Mouse (Mus musculus): ENCODE data around the gene Klhl9.
A peak's percentile ranks its signal among the peaks of the same experiment; 100 is the strongest.

Gene Klhl9

DNA sequence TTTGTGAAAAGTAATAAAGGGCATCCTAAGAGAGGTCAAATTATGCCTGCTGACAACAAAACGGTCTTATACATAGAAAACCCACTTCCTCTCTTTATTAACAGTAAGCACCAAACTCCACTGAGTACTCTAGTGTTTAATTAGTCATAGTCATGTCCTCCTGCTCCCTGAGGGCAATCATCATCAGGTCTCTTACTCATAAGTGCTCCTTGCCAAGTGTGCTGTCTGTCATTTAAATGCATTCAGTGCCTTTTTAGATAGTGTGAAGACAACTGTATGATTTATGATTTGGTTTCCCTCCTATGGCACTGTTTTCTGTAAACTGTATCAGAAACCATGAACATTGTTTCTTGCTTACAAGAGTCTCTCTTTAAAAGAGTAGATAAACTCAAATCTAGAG, 8.0 kb downstream of the Klhl9 start:
- DNase-seq = no peak

DNA sequence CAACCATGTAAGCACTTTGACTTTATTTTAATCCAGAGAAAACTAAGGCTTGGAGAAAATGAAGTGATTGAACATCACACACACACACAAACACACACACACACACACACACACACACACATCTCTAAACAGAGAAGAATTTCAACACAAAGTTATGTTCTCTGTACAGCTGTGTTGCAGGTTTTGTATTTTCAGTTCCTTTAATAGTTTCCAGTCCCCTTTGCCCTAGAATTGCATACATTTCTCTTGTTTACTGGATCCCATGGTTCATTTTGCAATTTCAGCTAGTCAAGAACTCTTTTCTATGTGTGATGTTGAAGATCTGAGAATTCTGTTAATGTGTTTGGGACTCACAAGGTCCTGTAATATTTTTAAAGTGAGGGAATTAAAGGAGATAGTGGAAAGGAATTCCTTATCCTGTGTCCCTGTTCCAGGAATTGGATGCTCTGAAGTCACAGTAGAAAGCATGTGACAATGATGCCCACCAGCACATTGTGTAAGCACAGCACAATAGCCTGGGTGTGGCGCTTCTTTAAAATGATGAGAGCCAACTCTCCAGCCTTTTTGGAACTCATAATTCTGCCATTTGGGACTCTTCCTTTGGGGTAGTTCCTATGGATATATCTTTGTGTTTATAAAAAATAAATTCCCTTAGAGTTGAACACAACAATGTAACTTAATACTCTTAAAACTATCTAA, 15.0 kb downstream of the Klhl9 start:
- DNase-seq = peak; percentile 53

DNA sequence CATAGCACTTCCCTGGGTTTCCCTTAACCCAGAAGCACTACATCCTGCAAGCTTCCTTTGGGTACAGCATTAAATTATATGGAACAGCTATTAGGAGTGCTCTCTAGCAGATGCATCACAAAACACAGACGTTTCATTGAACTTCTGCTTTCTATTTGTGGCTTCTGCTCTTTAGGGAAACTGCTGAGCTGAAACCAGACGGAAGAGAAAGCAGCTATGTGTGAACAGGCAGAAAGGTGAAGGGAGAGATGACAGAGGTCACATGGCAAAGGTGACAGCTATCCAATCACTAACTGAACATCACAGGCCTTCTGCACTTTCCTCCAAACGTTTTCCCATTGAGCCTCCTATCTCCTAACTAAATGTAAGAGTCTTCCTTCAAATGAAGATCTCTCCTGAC, 16.3 kb downstream of the Klhl9 start:
- no peak for DNase-seq

GRCm38 (mm10) chr4:88699301-88699700, 23.0 kb downstream of the Klhl9 start:
- DNase-seq = no peak

GRCm38 (mm10) chr4:88698781-88699180, 23.5 kb downstream of the Klhl9 start:
- no peak for DNase-seq

GRCm38 (mm10) chr4:88697753-88698152, 24.5 kb downstream of the Klhl9 start:
- DNase-seq = no peak

DNA sequence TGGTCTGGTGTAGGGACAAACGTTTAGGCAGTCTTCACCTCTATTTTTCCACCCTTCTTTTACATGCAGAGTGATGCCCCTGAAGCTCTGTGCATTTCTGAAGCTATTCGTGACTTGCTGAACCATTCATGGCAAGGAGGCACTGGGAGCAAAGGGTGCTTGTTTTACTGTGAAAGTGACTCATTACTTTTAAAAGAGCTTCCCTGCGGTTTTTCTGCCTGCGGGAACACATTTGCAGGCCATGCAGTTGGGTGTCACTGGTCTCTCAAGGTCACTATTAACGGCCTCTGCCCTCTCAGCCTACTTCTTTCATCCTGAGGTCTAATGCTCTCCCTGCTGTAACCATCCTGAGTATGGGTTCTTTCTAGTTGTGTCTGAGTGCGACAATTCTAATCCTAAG, 25.2 kb downstream of the Klhl9 start:
- no peak for DNase-seq

DNA sequence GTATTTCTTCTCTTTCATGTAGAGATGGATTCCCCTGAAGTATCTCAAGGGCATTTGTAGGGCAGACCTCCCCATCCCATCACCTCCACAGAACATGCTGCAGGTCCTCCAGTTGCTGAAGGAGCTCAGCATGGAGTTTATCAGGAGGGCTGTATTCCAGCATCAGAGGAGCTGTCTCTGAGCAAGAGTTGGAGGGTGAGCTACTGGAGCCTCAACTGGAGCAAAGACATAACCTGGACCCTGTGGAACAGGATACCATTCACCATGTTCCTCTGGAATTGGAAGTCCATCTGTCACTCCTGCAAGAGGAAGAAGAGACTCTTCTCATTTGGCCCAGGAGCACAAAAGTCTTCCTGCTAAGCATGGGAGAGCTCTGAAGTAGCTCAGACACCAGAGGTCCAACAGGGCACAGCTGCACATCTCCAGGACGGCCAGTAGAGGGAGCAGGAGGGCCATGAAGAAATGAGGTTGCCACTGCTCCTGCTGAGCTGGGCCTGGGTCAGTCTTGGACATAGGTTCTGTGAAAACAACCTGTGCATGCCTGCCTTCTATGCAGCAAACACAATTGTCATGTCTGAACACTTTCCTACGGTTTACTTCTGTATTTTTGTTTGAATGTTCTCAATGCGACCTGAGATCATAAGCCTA, 25.9 kb downstream of the Klhl9 start:
- DNase-seq = peak; percentile 87

GRCm38 (mm10) chr4:88693392-88693791, 28.9 kb downstream of the Klhl9 start:
- DNase-seq = no peak

DNA sequence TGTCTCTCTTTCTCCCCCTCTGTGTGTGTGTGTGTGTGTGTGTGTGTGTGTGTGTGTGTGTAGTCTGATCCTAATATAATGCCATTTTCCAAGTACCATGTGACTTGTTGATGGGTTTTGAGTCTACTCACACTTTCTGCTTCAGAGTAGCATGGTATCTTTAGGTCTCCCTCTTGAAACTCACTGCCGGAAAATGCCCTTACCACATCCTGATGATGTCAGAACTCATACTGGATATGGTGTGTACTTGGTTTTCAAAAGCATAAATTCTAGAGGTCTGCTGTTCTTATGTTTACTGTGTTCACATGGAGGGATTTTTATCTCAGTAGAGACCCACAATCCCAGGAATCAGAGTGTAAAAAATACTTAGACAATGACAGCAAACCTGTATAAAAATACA, 29.7 kb downstream of the Klhl9 start:
- no peak for DNase-seq

- no peak for DNase-seq
These were observed 31.0 kb downstream of the Klhl9 start, which contains the start of gene Ifnab for GRCm38 (mm10) chr4:88691259-88691658. TSS of gene Ifnab (minus strand) at chr4:88691359.

- no peak for DNase-seq
These were observed 38.5 kb downstream of the Klhl9 start, which contains the start of gene Ifna2 for GRCm38 (mm10) chr4:88683812-88684211. TSS of gene Ifna2 (minus strand) at chr4:88683912.

DNA sequence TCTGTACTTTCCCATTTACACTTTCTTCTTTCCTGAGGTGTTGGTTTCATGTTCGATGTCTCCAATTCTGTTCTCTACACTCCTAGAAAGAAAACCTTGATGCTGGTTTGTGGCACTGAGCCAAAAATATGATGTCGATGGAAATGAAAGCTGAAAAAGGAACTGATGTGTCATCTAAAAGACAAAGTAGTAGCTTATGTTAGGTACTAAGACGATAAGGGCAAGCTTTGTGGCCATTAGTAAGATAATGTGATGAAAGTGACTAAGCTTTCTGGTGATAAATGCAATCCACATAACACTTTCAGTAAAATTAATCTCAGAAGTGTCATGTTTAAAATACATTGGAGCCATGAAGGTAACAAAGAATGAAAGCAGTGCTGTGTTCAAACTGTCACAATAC, 40.9 kb downstream of the Klhl9 start:
- DNase-seq = no peak

DNA sequence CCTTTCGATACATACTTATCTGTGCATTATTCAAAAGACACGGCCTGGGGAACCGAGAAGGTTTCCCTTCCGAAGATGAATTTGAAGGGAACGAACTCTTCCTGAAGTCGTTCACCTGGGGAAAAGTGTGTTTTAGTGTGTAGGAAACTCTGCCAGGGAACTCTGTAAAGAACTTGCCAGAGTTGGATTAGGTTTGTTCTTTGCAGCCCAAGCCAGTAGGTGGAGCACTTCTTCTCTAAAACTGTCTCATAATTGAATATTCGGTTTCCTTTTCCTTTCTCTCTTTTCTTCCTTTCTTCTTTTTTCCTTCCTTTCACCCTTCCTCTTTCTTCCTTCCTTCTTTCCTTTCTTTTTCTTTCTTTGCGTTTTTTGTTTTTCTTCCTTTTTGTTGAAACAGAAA, 41.9 kb downstream of the Klhl9 start:
- DNase-seq = peak; percentile 54

DNA sequence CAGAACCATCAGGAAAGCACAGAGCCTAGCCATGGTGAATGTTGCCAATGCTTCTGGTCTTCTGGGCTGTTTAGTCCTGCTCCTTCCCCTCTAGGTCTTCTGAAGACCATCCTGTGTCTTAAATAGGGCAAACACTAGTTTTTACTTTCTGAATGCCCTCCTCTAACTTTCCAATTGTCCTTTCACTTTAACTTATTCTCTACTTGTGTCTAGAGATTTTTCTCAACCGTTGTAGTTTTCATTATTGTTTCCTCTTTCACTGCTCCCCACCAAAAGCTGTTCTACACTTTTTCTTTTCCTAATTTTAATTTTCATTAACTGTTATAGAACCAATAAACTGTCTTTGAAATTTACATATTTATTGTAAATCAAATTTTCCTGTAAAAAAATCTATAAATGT, 45.4 kb downstream of the Klhl9 start, which contains the start of gene Ifna16:
Gene Ifna16, minus strand, starts transcription at position 101 of the 400 bp plus-strand sequence.
- DNase-seq = no peak
